Mouse (Mus musculus): Measurements from ENCODE around the gene Adh6a.

GRCm38 (mm10) chr3:138375148-138375547, 62.1 kb downstream of the Adh6a start:
- no peak for TF ChIP-seq CTCF (IDR thresholded peaks at IDR 0.05)
- no peak for TF ChIP-seq POLR2A (IDR thresholded peaks at IDR 0.05; ENCODE audit: insufficient read depth, low read depth, low read length)
